Mouse (Mus musculus): ENCODE measurements around the gene Mfsd4a.

Mfsd4a gene

DNA sequence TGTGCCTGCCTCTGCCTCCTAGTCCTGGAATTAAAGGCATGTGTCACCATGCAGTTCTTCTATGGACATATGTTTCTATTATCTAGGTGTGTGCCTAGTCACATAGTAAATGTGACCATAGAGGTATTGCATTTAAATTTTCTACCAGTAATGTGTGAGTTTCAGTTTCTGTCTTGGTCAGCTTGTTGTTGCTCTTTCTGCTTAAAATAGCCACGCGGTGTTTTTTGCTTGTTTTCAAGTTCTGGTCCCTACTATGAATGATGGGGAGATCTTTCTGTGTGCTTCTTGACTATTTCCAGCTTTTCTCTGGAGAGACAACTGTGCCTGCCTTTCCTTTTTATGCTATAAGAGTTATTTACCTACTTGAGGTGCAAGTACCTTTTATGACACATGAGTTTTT, 56.1 kb downstream of the Mfsd4a start:
- DNase-seq = no peak

- no peak for DNase-seq
Measured at GRCm38 (mm10) chr1:132010632-132011501, 57.0 kb downstream of the Mfsd4a start.

DNA sequence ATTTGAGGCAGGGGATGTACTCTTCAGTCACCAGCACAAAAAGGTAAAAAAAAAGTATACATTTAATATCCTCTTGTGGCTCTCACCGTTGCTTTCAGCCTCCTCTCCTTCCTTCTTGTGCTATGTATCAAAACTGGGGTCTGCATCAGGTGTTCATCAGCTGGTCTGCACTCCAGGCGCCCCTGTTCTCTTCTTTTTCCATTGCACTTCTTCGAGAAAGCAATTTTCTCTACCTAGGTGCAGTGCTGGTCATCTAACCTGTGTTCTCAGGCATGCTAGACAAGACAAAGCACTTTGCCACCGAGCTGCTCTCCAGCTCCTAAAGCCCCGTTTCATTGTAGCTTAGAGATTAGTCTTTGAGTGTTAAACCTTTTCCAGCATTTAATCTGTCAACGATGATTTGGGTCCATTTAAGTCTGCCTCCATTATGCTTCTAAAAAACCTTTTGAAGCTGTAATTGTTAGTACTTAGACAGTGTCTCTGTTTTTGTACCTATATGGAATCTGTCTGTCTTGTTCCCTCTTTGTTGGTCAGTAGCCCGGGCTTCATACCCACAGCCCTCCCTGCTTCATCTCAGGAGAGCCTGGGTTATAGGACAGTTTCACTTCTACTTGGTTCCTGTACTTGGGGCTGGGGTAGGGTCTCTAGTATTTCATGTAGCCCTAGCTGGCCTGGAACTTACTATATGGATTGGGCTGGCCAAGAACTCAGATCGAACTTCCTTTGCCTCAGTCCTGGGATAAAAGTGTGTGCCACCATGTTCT, 58.8 kb downstream of the Mfsd4a start:
- DNase-seq = no peak

DNA sequence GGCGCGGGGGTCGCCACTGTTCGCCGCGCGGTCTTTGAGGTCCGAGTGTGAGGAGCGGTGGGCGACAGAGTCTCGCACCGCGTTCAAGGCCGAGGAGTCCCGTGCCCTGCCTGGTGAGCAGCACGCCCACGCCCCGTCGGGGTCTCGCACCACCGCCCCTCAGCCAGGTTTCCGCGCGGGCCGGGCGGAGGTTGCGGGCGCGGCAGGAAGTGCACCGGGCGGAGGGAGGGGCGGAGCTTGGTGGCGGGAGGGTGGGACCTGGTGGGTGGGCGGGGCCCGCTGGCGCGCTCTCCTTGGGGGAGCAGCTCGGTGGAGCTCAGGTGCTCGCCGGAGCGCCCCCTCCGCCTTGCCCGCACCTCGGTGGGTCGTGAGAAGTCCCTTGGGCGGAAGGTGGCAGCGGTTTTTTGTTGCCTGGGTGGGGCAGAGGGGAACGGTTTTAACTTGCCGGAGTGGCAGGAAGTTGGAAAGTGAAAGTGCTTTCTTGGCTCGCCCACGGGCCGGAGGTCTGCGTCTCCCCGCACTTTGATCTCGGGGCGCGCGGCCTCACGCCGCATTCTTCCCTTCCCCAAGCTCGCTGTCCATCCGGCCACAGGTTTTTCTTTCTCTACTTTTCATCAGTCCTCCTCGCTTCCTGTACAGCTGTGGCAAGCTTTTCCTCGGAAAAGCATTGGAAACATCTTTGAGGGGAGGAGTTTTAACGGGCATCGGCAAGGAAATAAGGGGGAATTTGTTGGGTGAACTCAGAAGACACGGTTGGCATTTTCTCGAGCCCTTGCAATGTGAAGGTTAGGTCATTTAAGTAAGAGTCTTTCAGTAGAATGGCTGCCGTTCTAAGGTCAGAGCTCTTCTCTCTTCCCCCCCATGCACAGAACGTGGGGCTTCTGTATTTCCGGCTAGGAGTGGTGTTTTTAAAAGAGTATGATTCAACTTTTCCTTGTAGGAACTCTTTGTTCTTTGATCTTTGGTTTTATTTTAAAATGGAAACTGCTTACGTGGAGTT, 59.7 kb downstream of the Mfsd4a start:
- peak; percentile 89 for DNase-seq

GRCm38 (mm10) chr1:132007282-132007815, 60.5 kb downstream of the Mfsd4a start, which contains the start of gene Elk4:
Gene Elk4, plus strand, starts transcription at chr1:132007607.
- DNase-seq = peak; percentile 93

- DNase-seq = peak; percentile 27
Measured at GRCm38 (mm10) chr1:132006721-132007120, 61.1 kb downstream of the Mfsd4a start.

DNA sequence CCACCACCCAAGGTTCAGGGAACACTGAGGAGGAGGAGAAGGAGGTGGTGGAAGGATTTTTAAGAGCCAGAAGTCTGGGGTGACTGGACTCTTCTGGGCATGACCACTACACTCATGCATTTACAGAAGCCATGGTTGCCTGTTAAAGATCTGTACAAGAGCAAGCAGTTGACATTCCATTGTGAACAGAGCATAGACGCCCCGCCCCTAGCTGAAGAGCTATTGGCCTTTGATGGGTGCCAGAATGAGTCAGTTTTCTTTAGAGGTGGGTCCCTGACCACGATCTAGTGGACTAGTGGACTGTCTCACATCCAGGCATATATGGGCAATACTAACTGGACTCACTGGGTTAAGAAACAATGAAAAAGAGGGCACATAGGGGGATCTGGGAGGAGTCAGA, 61.8 kb downstream of the Mfsd4a start:
- no peak for DNase-seq

DNA sequence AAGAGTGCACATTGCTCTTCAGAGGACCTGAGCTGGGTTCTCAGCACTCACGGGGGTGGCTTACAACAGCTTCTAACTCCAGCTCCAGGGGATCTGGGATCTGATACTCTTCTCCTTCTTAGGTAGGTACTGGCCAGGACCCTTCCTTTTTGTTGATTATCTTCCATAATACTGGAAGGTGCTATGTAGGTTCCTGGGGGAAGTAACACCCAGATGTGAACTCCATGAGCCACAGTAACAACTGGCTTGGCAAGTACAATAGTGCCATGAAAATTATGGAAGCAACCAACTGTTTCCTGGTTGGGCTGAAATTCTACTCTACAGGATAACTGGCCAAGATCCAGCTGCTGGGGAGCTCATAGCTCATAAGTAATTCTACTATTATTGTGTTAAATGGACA, 62.4 kb downstream of the Mfsd4a start:
- DNase-seq = no peak

DNA sequence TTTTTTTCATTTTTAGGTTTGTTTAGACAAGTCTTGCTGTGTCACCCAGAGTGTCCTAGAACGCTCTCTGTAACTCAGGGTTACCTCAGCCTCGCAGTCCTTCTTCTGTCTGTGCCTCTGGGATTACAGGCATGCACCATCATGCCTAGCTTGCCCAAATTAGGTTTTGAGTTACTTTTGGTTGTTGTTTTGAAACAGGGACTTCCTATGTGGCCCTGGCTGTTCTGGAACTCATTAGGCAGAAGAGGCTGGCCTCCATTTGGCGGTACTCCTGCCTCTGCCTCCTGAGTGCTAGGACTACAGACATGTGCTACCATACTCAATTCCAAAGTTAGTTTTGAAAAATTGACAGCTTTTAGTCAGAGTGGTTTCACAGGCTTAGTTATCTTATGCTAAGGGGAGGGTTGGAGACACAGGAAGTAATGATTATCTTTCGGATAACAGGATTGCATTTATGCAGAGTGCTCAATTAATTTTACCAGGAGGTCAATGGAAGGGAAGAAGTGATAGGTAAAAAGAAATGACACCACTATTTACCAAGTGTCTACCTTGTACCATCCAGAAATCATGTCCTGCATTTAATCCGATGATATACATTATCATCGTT, 63.2 kb downstream of the Mfsd4a start:
- no peak for DNase-seq

- peak; percentile 31 for DNase-seq
Measured at GRCm38 (mm10) chr1:132003817-132004216, 64.0 kb downstream of the Mfsd4a start.

- no peak for DNase-seq
Measured at GRCm38 (mm10) chr1:132003111-132003510, 64.8 kb downstream of the Mfsd4a start.

- no peak for DNase-seq
Measured at GRCm38 (mm10) chr1:132001880-132002330, 66.0 kb downstream of the Mfsd4a start.

DNA sequence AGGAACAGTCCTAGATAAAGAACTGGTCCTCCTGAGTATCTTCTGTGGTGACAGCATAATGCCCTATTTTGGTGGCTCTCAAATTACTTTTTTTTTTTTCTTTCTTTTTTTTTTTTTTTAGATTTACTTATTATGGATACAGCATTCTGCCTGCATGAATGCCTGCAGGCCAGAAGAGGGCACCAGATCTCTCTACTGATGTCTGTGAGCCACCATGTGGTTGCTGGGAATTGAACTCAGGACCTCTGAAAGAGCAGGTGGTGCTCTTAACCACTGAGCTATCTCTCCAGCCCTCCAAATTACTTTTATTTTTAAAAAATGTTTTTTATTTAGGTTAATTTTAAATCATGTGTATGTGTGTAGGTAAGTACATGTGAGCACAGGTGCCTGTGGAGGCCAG, 67.4 kb downstream of the Mfsd4a start:
- DNase-seq = no peak

DNA sequence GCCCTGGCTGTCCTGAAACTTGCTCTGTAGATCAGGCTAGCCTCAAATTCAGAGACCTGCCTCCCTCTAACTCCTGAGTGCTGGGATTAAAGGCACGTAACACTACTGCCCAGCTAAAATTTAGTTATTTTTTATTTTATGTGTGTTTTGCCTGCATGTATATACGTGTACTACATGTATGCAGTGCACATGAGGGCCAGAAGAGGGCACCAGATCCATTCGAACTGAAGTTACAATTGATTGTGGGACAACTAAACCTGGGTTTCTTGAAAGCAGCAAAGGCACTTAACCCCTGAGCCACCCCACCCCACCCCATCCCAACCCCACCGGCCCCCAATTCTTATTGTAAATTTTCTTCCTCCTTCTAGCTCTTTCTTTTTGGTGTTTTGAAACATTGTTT, 72.8 kb downstream of the Mfsd4a start:
- DNase-seq = peak; percentile 78

DNA sequence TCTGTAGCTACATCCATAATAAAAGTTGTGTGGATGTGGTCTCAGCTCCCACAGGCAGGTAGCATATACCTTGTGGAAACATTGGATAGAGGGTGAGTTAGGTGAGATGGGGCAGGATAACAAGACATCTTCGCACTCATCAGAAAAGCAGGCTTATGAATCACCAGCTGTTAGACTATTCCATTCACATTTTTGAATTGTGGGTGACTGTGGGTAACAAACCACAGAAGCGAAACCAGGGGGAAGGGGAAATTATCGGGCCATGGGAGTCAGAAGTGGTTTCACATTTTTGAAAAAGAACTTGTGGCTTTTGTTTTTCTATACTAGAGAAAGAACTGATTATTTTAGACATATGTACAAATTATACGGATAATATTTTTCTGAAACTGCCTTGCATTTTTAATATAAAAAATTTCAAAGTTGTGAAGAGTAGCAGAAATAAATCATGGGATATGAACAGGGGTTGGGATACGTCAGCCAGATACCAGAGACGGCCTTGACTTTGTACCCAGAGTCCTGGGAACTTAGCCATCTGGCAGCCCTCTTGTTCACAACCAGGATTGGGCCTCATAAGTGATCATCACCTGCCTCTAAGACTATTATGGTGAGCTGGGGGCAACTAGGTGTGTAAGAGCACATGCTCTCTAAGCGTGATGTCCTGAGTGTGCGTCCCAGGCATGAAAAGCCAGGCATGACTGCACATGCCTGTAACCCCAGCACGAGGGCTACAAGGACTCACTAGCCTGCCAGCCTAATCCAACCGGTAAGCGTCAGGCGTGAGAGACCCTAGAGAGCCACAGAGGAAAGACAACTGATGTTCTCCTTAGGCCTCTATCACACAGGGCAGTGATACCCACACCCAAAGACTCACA, 74.5 kb downstream of the Mfsd4a start:
- peak; percentile 87 for DNase-seq

DNA sequence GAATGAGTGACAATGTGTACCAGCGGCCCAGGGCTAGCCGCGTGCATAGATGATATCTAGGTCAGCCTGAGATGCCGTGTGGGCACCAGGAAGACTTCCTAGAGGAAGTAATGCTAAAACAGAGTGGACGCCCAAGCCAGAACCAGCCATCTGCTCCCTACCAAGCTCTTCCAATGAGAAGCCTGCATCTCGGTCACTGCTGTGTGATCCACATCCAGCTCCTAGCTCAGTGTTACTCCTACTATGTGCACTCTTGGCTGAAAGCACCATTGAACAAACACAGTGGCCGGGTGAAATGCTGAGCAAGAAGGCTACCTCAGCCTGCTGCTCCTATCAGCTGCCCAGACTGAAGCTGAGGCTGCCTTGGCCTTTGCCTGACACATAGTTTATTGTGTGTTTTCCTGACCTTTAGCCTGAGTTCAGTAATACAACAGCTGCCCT, 75.3 kb downstream of the Mfsd4a start:
- DNase-seq = peak; percentile 53

- no peak for DNase-seq
Measured at GRCm38 (mm10) chr1:131990083-131990760, 77.6 kb downstream of the Mfsd4a start.

DNA sequence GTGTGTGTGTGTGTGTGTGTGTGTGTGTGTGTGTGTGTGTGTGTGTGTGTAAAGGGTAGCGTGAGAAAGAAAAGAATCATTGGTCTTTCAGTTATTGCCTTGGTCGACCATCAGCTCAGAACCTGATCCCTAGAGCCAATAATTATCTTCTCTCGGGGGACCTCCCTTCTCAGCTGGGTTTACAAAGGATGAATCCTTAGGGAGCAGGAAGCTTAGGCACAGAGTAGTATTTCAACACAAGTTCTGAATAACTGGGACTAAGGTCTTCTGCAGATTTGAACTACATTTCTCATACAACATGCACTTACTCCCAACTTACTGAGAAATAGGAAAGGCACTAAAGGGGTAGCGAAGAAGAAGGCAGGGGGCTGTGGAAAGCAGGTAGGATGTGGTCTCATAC, 78.4 kb downstream of the Mfsd4a start:
- DNase-seq = no peak

DNA sequence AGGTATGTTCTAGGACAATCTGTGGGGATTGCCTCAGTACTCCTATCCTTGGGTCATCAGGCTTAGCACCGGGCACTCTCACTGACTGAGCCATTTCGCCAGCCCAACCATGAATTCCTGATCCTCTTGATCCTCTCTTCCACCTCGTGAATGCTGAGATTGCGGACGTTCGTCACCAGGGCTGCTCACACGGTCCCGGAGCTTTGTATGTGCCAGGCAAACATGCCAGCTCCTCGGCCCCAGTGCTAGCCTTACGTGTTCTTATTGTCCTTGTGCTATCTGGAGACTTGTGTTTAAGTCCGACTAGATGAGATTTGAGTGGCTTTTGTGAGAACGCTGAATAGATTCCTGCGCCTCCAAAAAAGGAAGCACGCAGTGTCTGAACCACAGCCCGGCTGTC, 80.4 kb downstream of the Mfsd4a start:
- DNase-seq = no peak

GRCm38 (mm10) chr1:131983806-131984205, 84.1 kb downstream of the Mfsd4a start:
- DNase-seq = no peak

Data from kidney, adult 9 months (tissue).